In the genomic region with DNA sequence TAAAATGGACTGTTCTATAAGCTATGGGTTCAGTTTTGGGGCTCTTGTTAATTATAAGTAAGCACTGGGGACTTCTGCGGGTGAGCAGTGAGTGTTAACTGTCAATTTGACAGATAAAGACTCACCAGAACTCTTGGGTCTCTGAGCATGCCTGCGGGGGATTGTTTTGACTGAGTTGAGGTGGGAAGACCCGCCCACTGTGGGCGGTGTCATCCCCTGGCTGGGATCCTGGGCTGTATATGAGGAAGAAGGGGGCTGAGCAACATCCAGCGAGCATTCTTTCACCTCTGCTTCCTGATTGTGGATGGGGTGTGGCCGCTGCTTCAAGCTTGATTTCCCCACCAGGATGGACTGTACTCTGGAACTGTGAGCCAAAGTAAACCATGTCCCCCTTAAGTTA, we compare ENCODE assay signal across 23 mouse cellular contexts. TPM values are rescaled to one million over a fixed set of nuclear protein-coding genes. Genes with fewer than 3 reads are reported as not detected.
DNase-seq lines count a peak whose midpoint lies in the region; ATAC-seq and TF ChIP-seq lines count a peak whose summit lies in the region.
"Had no signal": no experiment of that assay in that cellular context is flagged by ENCODE, and none has a peak within 500 bp of the region (broad histone marks: within the 10 kb centered on the region; RNA-seq: fewer than 3 reads in every experiment).

No protein-coding gene starts in this region.

- peak overlapping the region; percentile 16; the same call in 1 of the 2 replicates for H3K27ac ChIP-seq in layer of hippocampus, adult 2 months
- no peak overlapping the region for H3K27ac ChIP-seq in lung, postnatal 0 days (ENCODE audit: low read length)
- H3K27ac ChIP-seq in embryonic facial prominence, embryonic 10.5 days (replicated peaks) = no peak overlapping the region
- H3K27ac ChIP-seq: embryonic facial prominence, embryonic 15.5 days; forebrain, embryonic 10.5 days; heart, embryonic 10.5 days; hindbrain, embryonic 13.5 days; hindbrain, postnatal 0 days had no signal

- DNase-seq in layer of hippocampus, adult 2 months (ENCODE audit: low spot score in 2 of 2) = no peak
- no peak for DNase-seq in layer of hippocampus, adult 8-10 months (ENCODE audit: low spot score in 2 of 2)
- DNase-seq in lung, postnatal 0 days (ENCODE audit: low spot score) = no peak
- DNase-seq in lung, adult 18-20 months = no peak
- DNase-seq in right cerebral cortex, adult 18-20 months = no peak
- DNase-seq in embryonic facial prominence, embryonic 10.5 days (ENCODE audit: low spot score) = no peak
- DNase-seq: adrenal gland, postnatal 14 days; cerebellum, adult 2 months; cerebellum, postnatal 10 days; gastrocnemius, postnatal 36 days; heart, adult 18-20 months; heart, postnatal 10 days; heart, postnatal 4 days had no signal

- no peak overlapping the region for H3K4me2 ChIP-seq in lung, postnatal 0 days (replicated peaks; ENCODE audit: low read depth, low read length)
- H3K4me2 ChIP-seq: embryonic facial prominence, embryonic 15.5 days; hindbrain, embryonic 13.5 days had no signal

- H3K36me3 ChIP-seq in lung, postnatal 0 days (ENCODE audit: insufficient read depth, low read length) = no peaks in the 10 kb centered on the region
- H3K36me3 ChIP-seq in embryonic facial prominence, embryonic 10.5 days (replicated peaks) = no peaks in the 10 kb centered on the region
- H3K36me3 ChIP-seq: embryonic facial prominence, embryonic 15.5 days; forebrain, embryonic 10.5 days; heart, embryonic 10.5 days; hindbrain, embryonic 13.5 days had no signal

- TF ChIP-seq EP300 in lung, postnatal 0 days (IDR thresholded peaks at IDR 0.05) = no peak

- H3K9me3 ChIP-seq in lung, postnatal 0 days (ENCODE audit: low read length) = no peaks in the 10 kb centered on the region
- H3K9me3 ChIP-seq in embryonic facial prominence, embryonic 10.5 days = peaks cover 3% of the 10 kb centered on the region; the same call in 1 of the 2 replicates
- H3K9me3 ChIP-seq: embryonic facial prominence, embryonic 15.5 days; forebrain, embryonic 10.5 days; heart, embryonic 10.5 days; hindbrain, embryonic 13.5 days had no signal

- H3K9ac ChIP-seq in lung, postnatal 0 days (replicated peaks; ENCODE audit: low read depth) = no peak overlapping the region
- H3K9ac ChIP-seq: embryonic facial prominence, embryonic 15.5 days; hindbrain, embryonic 13.5 days had no signal

- no peak for TF ChIP-seq CTCF in layer of hippocampus, adult 2 months (conservative IDR thresholded peaks at IDR 0.05)
- no peak for TF ChIP-seq CTCF in lung, postnatal 0 days (IDR thresholded peaks at IDR 0.05)

- no peak overlapping the region for H3K4me3 ChIP-seq in layer of hippocampus, adult 2 months
- H3K4me3 ChIP-seq in lung, postnatal 0 days (ENCODE audit: low read depth, low read length) = no peak overlapping the region
- H3K4me3 ChIP-seq in embryonic facial prominence, embryonic 10.5 days = no peak overlapping the region
- H3K4me3 ChIP-seq: embryonic facial prominence, embryonic 15.5 days; erythroblast, embryonic 14.5 days; forebrain, embryonic 10.5 days; heart, embryonic 10.5 days; hindbrain, embryonic 13.5 days had no signal

- H3K4me1 ChIP-seq in lung, postnatal 0 days (ENCODE audit: insufficient read depth, low read depth, low read length) = no peaks in the 10 kb centered on the region
- no peaks in the 10 kb centered on the region for H3K4me1 ChIP-seq in embryonic facial prominence, embryonic 10.5 days
- H3K4me1 ChIP-seq: embryonic facial prominence, embryonic 15.5 days; forebrain, embryonic 10.5 days; heart, embryonic 10.5 days; hindbrain, embryonic 13.5 days had no signal

- no peaks in the 10 kb centered on the region for H3K27me3 ChIP-seq in lung, postnatal 0 days (replicated peaks; ENCODE audit: insufficient read depth, low read length)
- no peaks in the 10 kb centered on the region for H3K27me3 ChIP-seq in embryonic facial prominence, embryonic 10.5 days (replicated peaks; ENCODE audit: low read depth, poor library complexity, severe bottlenecking)
- H3K27me3 ChIP-seq: embryonic facial prominence, embryonic 15.5 days; hindbrain, embryonic 13.5 days had no signal

- 61% methylated on average over 6 of the region's 6 CpGs for WGBS in lung, postnatal 0 days
- WGBS in embryonic facial prominence, embryonic 10.5 days = 71% methylated on average over 6 of the region's 6 CpGs

- ATAC-seq in lung, postnatal 0 days = peak; percentile 47; the same call in 1 of the 2 replicates
- 0 out of 2 replicates have a peak, but pooled peaks have one; percentile 40 for ATAC-seq in megakaryocyte progenitor cell, adult 5-6 weeks (replicated peaks; ENCODE audit: poor library complexity)
- ATAC-seq: forebrain, embryonic 14.5 days; hindbrain, postnatal 0 days had no signal

RNA-seq across cellular contexts. Expression of a gene that starts 10.0 kb away (rescaled TPM):
- total RNA-seq in layer of hippocampus, adult 2 months (2021) = 10 to 100 TPM; 64.7 to 65.3 TPM
- total RNA-seq in layer of hippocampus, adult 8-10 months (2022) = 10 to 100 TPM; 55.7 to 78.1 (median 67.5) TPM
- polyA plus RNA-seq in lung, postnatal 0 days (2015; fragmentation: Nextera tagmentation; extraction: Ambion mirVana) = 278 and 286 TPM in 2 replicates
- 23.8 and 25.6 TPM in 2 replicates for total RNA-seq in megakaryocyte progenitor cell, adult 5-6 weeks (2015)
- 7.8 and 15.5 TPM in 2 replicates for total RNA-seq in megakaryocyte progenitor cell, adult 5-6 weeks (2017)
- polyA plus RNA-seq in embryonic facial prominence, embryonic 10.5 days (2016; fragmentation: Nextera tagmentation; extraction: Ambion mirVana) = 119 and 124 TPM in 2 replicates

RNA-seq across cellular contexts. Expression of a gene that starts 10.8 kb away (rescaled TPM):
- 100 to 1,000 TPM; 107 to 115 TPM for total RNA-seq in layer of hippocampus, adult 2 months (2021)
- 100 to 1,000 TPM; 103 to 120 (median 109) TPM for total RNA-seq in layer of hippocampus, adult 8-10 months (2022)
- polyA plus RNA-seq in lung, postnatal 0 days (2015; fragmentation: Nextera tagmentation; extraction: Ambion mirVana) = 34.1 and 35.0 TPM in 2 replicates
- 2.0 and 2.3 TPM in 2 replicates for total RNA-seq in megakaryocyte progenitor cell, adult 5-6 weeks (2015)
- total RNA-seq in megakaryocyte progenitor cell, adult 5-6 weeks (2017) = 2.1 and 2.5 TPM in 2 replicates
- polyA plus RNA-seq in embryonic facial prominence, embryonic 10.5 days (2016; fragmentation: Nextera tagmentation; extraction: Ambion mirVana) = 19.3 and 21.1 TPM in 2 replicates

RNA-seq across cellular contexts. Expression of a gene that starts 44.1 kb away (rescaled TPM):
- under 1 TPM; 0.20 to 0.22 TPM for total RNA-seq in layer of hippocampus, adult 2 months (2021)
- total RNA-seq in layer of hippocampus, adult 8-10 months (2022) = under 1 TPM; 0.12 to 0.45 (median 0.23) TPM
- 0.20 TPM in 1 of 2 replicates, not detected in the other for polyA plus RNA-seq in lung, postnatal 0 days (2015; fragmentation: Nextera tagmentation; extraction: Ambion mirVana)
- total RNA-seq in megakaryocyte progenitor cell, adult 5-6 weeks (2015) = 1.3 and 2.4 TPM in 2 replicates
- total RNA-seq in megakaryocyte progenitor cell, adult 5-6 weeks (2017) = 1.5 TPM in 2 replicates
- polyA plus RNA-seq in embryonic facial prominence, embryonic 10.5 days (2016; fragmentation: Nextera tagmentation; extraction: Ambion mirVana) = 0.16 and 0.35 TPM in 2 replicates
- total RNA-seq: gastrocnemius, adult 8-10 months; gastrocnemius, postnatal 36 days; heart, postnatal 10 days had no signal
- polyA plus RNA-seq: C2C12; erythroblast, embryonic 14.5 days had no signal

Comparison
In these comparisons a context has a peak if more than half of its experiments do, and no peak if none do; other contexts are left out.
1. RNA of a gene that starts 10.8 kb away (total RNA-seq): 107 to 115 TPM in layer of hippocampus, adult 2 months and 103 to 120 TPM in layer of hippocampus, adult 8-10 months; 2.0 to 2.5 TPM in megakaryocyte progenitor cell, adult 5-6 weeks; every median in the first group is over 10 times any median in the second.